Mouse (Mus musculus) telencephalon, adult 2 months (tissue): ENCODE measurements around the gene Mrtfa.

Experiments used
- DNase-seq: peaks from one replicate; pipeline ENCODE4 v3.0.0-alpha.2; 2011; ENCODE audit warnings: low read depth, low spot score

Mrtfa gene

GRCm38 (mm10) chr15:81156453-81156852 is 34.1 kb downstream of the Mrtfa start:
- DNase-seq, result no peak

- DNase-seq, result no peak
Measured at GRCm38 (mm10) chr15:81155845-81156244, 34.7 kb downstream of the Mrtfa start.

- no peak for DNase-seq
Measured at GRCm38 (mm10) chr15:81154846-81155624, 35.5 kb downstream of the Mrtfa start.

GRCm38 (mm10) chr15:81141956-81142576 is 48.5 kb downstream of the Mrtfa start:
- no peak for DNase-seq

- DNase-seq, result no peak
Measured at GRCm38 (mm10) chr15:81140004-81140403, 50.6 kb downstream of the Mrtfa start.

GRCm38 (mm10) chr15:81137298-81137697 is 53.3 kb downstream of the Mrtfa start:
- no peak for DNase-seq

- DNase-seq, result no peak
Measured at GRCm38 (mm10) chr15:81133781-81134180, 56.8 kb downstream of the Mrtfa start.

GRCm38 (mm10) chr15:81131152-81131551 is 59.4 kb downstream of the Mrtfa start:
- DNase-seq, result no peak

- DNase-seq, result no peak
Measured at GRCm38 (mm10) chr15:81129970-81130369, 60.6 kb downstream of the Mrtfa start.

GRCm38 (mm10) chr15:81128155-81128838 is 62.3 kb downstream of the Mrtfa start:
- DNase-seq, result no peak

- no peak for DNase-seq
Measured at GRCm38 (mm10) chr15:81124282-81124681, 66.3 kb downstream of the Mrtfa start.

- no peak for DNase-seq
Measured at GRCm38 (mm10) chr15:81123122-81123521, 67.4 kb downstream of the Mrtfa start.

GRCm38 (mm10) chr15:81122535-81122934 is 68.0 kb downstream of the Mrtfa start:
- no peak for DNase-seq

GRCm38 (mm10) chr15:81122078-81122477 is 68.5 kb downstream of the Mrtfa start:
- DNase-seq, result no peak

GRCm38 (mm10) chr15:81120946-81121345 is 69.6 kb downstream of the Mrtfa start:
- no peak for DNase-seq

GRCm38 (mm10) chr15:81120140-81120539 is 70.4 kb downstream of the Mrtfa start:
- DNase-seq, result no peak

- no peak for DNase-seq
Measured at GRCm38 (mm10) chr15:81118226-81118625, 72.3 kb downstream of the Mrtfa start.

- DNase-seq, result no peak
Measured at GRCm38 (mm10) chr15:81112589-81112988, 78.0 kb downstream of the Mrtfa start.

GRCm38 (mm10) chr15:81110315-81110714 is 80.2 kb downstream of the Mrtfa start:
- no peak for DNase-seq

GRCm38 (mm10) chr15:81105962-81106361 is 84.6 kb downstream of the Mrtfa start:
- DNase-seq, result peak; percentile 87

- no peak for DNase-seq
Measured at GRCm38 (mm10) chr15:81104585-81105259, 85.8 kb downstream of the Mrtfa start.

GRCm38 (mm10) chr15:81103500-81103899 is 87.1 kb downstream of the Mrtfa start:
- DNase-seq, result no peak
